Mouse (Mus musculus) MEL (cell line): ENCODE measurements at regions not wholly inside any gene's neighbourhood (a gene's known extent, or its start where the extent isn't known, plus 50 kb on each side); places are given as distances from the start of the nearest gene placed in this dataset.
A peak's percentile ranks its signal among the peaks of the same experiment; 100 is the strongest.

Experiments
- DNase-seq: peaks from one replicate; pipeline ENCODE4 v3.0.0; 2011; ENCODE audit warnings: low read depth, low spot score
- H3K27ac ChIP-seq: 2 replicates; pipeline ENCODE4 v1.5.1; 2012; ENCODE audit warnings: low read depth, mild to moderate bottlenecking, control low read depth, low read length, moderate library complexity; ENCODE audit not compliant: control insufficient read depth
- H3K27me3 ChIP-seq, 2 experiments: fragments of 150-350 bp in 1 of 2; sonication (generic) in 1 of 2; 2 replicates each; pipeline ENCODE4 v1.6.1; 2012; ENCODE audit warnings: low read length in 2 of 2, mild to moderate bottlenecking in 2 of 2, improper control_type of control experiment in 1 of 2, moderate library complexity in 1 of 2; ENCODE audit not compliant: insufficient read depth in 2 of 2, control insufficient read depth in 1 of 2
- H3K36me3 ChIP-seq, 2 experiments: 2 replicates each; pipeline ENCODE4 v1.6.1; 2012 to 2014; ENCODE audit warnings: low read length in 2 of 2, improper control_type of control experiment in 1 of 2, inconsistent platforms in 1 of 2, mild to moderate bottlenecking in 1 of 2; ENCODE audit not compliant: insufficient read depth in 2 of 2, control insufficient read depth in 1 of 2
- H3K4me1 ChIP-seq, 2 experiments: fragments of 150-350 bp in 1 of 2; sonication (generic) in 1 of 2; 2 replicates each; pipeline ENCODE4 v1.6.1; 2012; ENCODE audit warnings: low read length in 2 of 2, improper control_type of control experiment in 1 of 2, mild to moderate bottlenecking in 1 of 2; ENCODE audit not compliant: insufficient read depth in 2 of 2, control insufficient read depth in 1 of 2
- H3K4me3 ChIP-seq, 2 experiments: fragments of 150-350 bp in 1 of 2; sonication (generic) in 1 of 2; 2 replicates each; pipeline ENCODE4 v1.5.1; 2012; ENCODE audit warnings: low read depth in 2 of 2, low read length in 2 of 2, mild to moderate bottlenecking in 2 of 2, moderate library complexity in 2 of 2, control low read depth in 1 of 2, improper control_type of control experiment in 1 of 2; ENCODE audit not compliant: control insufficient read depth in 1 of 2, insufficient read depth in 1 of 2
- H3K79me2 ChIP-seq: 2 replicates; pipeline ENCODE4 v1.6.1; 2012; ENCODE audit warnings: mild to moderate bottlenecking, low read length, moderate library complexity; ENCODE audit not compliant: control insufficient read depth, poor library complexity, insufficient read depth
- H3K9ac ChIP-seq: 2 replicates; pipeline ENCODE4 v1.6.1; 2012; ENCODE audit warnings: low read depth, mild to moderate bottlenecking, control low read depth, low read length, moderate library complexity; ENCODE audit not compliant: control insufficient read depth, poor library complexity, severe bottlenecking
- H3K9me3 ChIP-seq: fragments of 150-350 bp; sonication (generic); replicated peaks from 2 replicates; pipeline ENCODE4 v1.6.1; 2012; ENCODE audit warnings: mild to moderate bottlenecking, low read length, improper control_type of control experiment, moderate library complexity; ENCODE audit not compliant: insufficient read depth
- BHLHE40 ChIP-seq: IDR thresholded peaks from 2 replicates; pipeline ENCODE4 v1.6.1; 2012; ENCODE audit warnings: low read depth, mild to moderate bottlenecking, inconsistent platforms, low read length, improper control_type of control experiment, borderline replicate concordance
- CTCF ChIP-seq, 3 experiments: IDR thresholded peaks in 2 of 3; conservative IDR thresholded peaks in 1 of 3; 2 replicates each; pipeline ENCODE4 v1.5.1; 2011 to 2012; ENCODE audit warnings: low read length in 3 of 3, low read depth in 2 of 3, mild to moderate bottlenecking in 2 of 3, improper control_type of control experiment in 1 of 3, inconsistent platforms in 1 of 3, mixed read lengths in 1 of 3, moderate library complexity in 1 of 3; ENCODE audit not compliant: control insufficient read depth in 1 of 3, insufficient read depth in 1 of 3, poor library complexity in 1 of 3, severe bottlenecking in 1 of 3
- E2F4 ChIP-seq: IDR thresholded peaks from 2 replicates; pipeline ENCODE4 v1.6.1; 2011; ENCODE audit warnings: low read depth, low read length, improper control_type of control experiment, borderline replicate concordance
- ELF1 ChIP-seq: IDR thresholded peaks from 2 replicates; pipeline ENCODE4 v1.6.1; 2014; ENCODE audit warnings: low read depth, mild to moderate bottlenecking, inconsistent platforms, low read length, improper control_type of control experiment, moderate library complexity
- EP300 ChIP-seq, 2 experiments: IDR thresholded peaks; 2 replicates each; pipeline ENCODE4 v1.6.1; 2011; ENCODE audit warnings: improper control_type of control experiment in 2 of 2, low read length in 2 of 2, low read depth in 1 of 2, mild to moderate bottlenecking in 1 of 2
- ETS1 ChIP-seq: IDR thresholded peaks from 2 replicates; pipeline ENCODE4 v1.6.1; 2012; ENCODE audit warnings: low read depth, mild to moderate bottlenecking, inconsistent platforms, low read length, improper control_type of control experiment, moderate library complexity
- GABPA ChIP-seq: IDR thresholded peaks from 2 replicates; pipeline ENCODE4 v1.6.1; 2012; ENCODE audit warnings: low read depth, mild to moderate bottlenecking, inconsistent platforms, low read length, improper control_type of control experiment, moderate library complexity
- GATA1 ChIP-seq: IDR thresholded peaks from 2 replicates; pipeline ENCODE4 v1.6.1; 2011; ENCODE audit warnings: low read depth, low read length, improper control_type of control experiment
- HCFC1 ChIP-seq: IDR thresholded peaks from 2 replicates; pipeline ENCODE4 v1.6.1; 2012; ENCODE audit warnings: low read depth, mild to moderate bottlenecking, inconsistent platforms, low read length, improper control_type of control experiment, moderate library complexity
- JUND ChIP-seq: IDR thresholded peaks from 2 replicates; pipeline ENCODE4 v1.6.1; 2011; ENCODE audit warnings: low read depth, mild to moderate bottlenecking, improper control_type of control experiment, low read length
- KAT2A ChIP-seq: conservative IDR thresholded peaks from 2 replicates; pipeline ENCODE4 v1.6.1; 2012; ENCODE audit warnings: low read depth, low read length, improper control_type of control experiment, inconsistent platforms
- MAFK ChIP-seq: IDR thresholded peaks from 2 replicates; pipeline ENCODE4 v1.6.1; 2011; ENCODE audit warnings: low read depth, mild to moderate bottlenecking, low read length, improper control_type of control experiment, borderline replicate concordance
- MAX ChIP-seq: IDR thresholded peaks from 2 replicates; pipeline ENCODE4 v1.6.1; 2011; ENCODE audit warnings: low read length, improper control_type of control experiment
- MEF2A ChIP-seq: IDR thresholded peaks from 2 replicates; pipeline ENCODE4 v1.6.1; 2014; ENCODE audit warnings: low read depth, mild to moderate bottlenecking, inconsistent platforms, low read length, improper control_type of control experiment; ENCODE audit not compliant: poor library complexity, insufficient replicate concordance, severe bottlenecking; ENCODE audit errors: extremely low read depth
- MXI1 ChIP-seq: IDR thresholded peaks from 2 replicates; pipeline ENCODE4 v1.6.1; 2011; ENCODE audit warnings: mild to moderate bottlenecking, low read depth, low read length, improper control_type of control experiment
- MYB ChIP-seq: IDR thresholded peaks from 2 replicates; pipeline ENCODE4 v1.6.1; 2011; ENCODE audit warnings: mild to moderate bottlenecking, low read depth, low read length, improper control_type of control experiment
- MYC ChIP-seq: IDR thresholded peaks from 2 replicates; pipeline ENCODE4 v1.6.1; 2011; ENCODE audit warnings: low read depth, mild to moderate bottlenecking, low read length, improper control_type of control experiment, moderate library complexity
- NELFE ChIP-seq: IDR thresholded peaks from 2 replicates; pipeline ENCODE4 v1.6.1; 2011; ENCODE audit warnings: low read depth, low read length, improper control_type of control experiment
- NRF1 ChIP-seq: IDR thresholded peaks from 2 replicates; pipeline ENCODE4 v1.6.1; 2014; ENCODE audit warnings: low read depth, mild to moderate bottlenecking, inconsistent platforms, low read length, improper control_type of control experiment, moderate library complexity; ENCODE audit not compliant: poor library complexity, insufficient read depth, severe bottlenecking
- POLR2A ChIP-seq, 2 experiments: IDR thresholded peaks; 2 replicates each; pipeline ENCODE4 v1.6.1; 2011 to 2012; ENCODE audit warnings: low read length in 2 of 2, mild to moderate bottlenecking in 2 of 2, control low read depth in 1 of 2, improper control_type of control experiment in 1 of 2, low read depth in 1 of 2, moderate library complexity in 1 of 2; ENCODE audit not compliant: control insufficient read depth in 1 of 2, insufficient read depth in 1 of 2, poor library complexity in 1 of 2
- POLR2AphosphoS2 ChIP-seq: IDR thresholded peaks from 2 replicates; pipeline ENCODE4 v1.6.1; 2011; ENCODE audit warnings: low read length, improper control_type of control experiment
- POLR2AphosphoS5 ChIP-seq: IDR thresholded peaks from 2 replicates; pipeline ENCODE4 v1.6.1; 2012; ENCODE audit warnings: low read depth, borderline replicate concordance, mild to moderate bottlenecking, inconsistent platforms, low read length, moderate library complexity, mixed read lengths
- RAD21 ChIP-seq: IDR thresholded peaks from 2 replicates; pipeline ENCODE4 v1.6.1; 2011; ENCODE audit warnings: mild to moderate bottlenecking, low read depth, low read length, improper control_type of control experiment
- SMC3 ChIP-seq: IDR thresholded peaks from 2 replicates; pipeline ENCODE4 v1.6.1; 2011; ENCODE audit warnings: low read depth, low read length, improper control_type of control experiment
- TBP ChIP-seq: IDR thresholded peaks from 2 replicates; pipeline ENCODE4 v1.8.0; 2011; ENCODE audit warnings: low read depth, low read length, improper control_type of control experiment
- TCF12 ChIP-seq: IDR thresholded peaks from 2 replicates; pipeline ENCODE4 v1.6.1; 2014; ENCODE audit warnings: low read depth, mild to moderate bottlenecking, inconsistent platforms, low read length, improper control_type of control experiment, moderate library complexity
- UBTF ChIP-seq: IDR thresholded peaks from 2 replicates; pipeline ENCODE4 v1.6.1; 2012; ENCODE audit warnings: low read depth, mild to moderate bottlenecking, inconsistent platforms, low read length, improper control_type of control experiment, moderate library complexity, borderline replicate concordance; ENCODE audit not compliant: insufficient read depth
- USF1 ChIP-seq: IDR thresholded peaks from 2 replicates; pipeline ENCODE4 v1.6.1; 2014; ENCODE audit warnings: low read depth, mild to moderate bottlenecking, inconsistent platforms, low read length, improper control_type of control experiment, moderate library complexity
- USF2 ChIP-seq, 2 experiments: IDR thresholded peaks; 2 replicates each; pipeline ENCODE4 v1.6.1; 2011 to 2012; ENCODE audit warnings: improper control_type of control experiment in 2 of 2, low read length in 2 of 2, borderline replicate concordance in 1 of 2, inconsistent platforms in 1 of 2, low read depth in 1 of 2, mild to moderate bottlenecking in 1 of 2; ENCODE audit not compliant: insufficient read depth in 1 of 2
- ZKSCAN1 ChIP-seq: IDR thresholded peaks from 2 replicates; pipeline ENCODE4 v1.6.1; 2012; ENCODE audit warnings: low read depth, mild to moderate bottlenecking, inconsistent platforms, low read length, improper control_type of control experiment, moderate library complexity
- ZMIZ1 ChIP-seq: IDR thresholded peaks from 2 replicates; pipeline ENCODE4 v1.6.1; 2012; ENCODE audit warnings: low read depth, mild to moderate bottlenecking, inconsistent platforms, low read length, improper control_type of control experiment, moderate library complexity
- ZNF384 ChIP-seq: IDR thresholded peaks from 2 replicates; pipeline ENCODE4 v1.6.1; 2012; ENCODE audit warnings: low read depth, mild to moderate bottlenecking, inconsistent platforms, low read length, improper control_type of control experiment

DNA sequence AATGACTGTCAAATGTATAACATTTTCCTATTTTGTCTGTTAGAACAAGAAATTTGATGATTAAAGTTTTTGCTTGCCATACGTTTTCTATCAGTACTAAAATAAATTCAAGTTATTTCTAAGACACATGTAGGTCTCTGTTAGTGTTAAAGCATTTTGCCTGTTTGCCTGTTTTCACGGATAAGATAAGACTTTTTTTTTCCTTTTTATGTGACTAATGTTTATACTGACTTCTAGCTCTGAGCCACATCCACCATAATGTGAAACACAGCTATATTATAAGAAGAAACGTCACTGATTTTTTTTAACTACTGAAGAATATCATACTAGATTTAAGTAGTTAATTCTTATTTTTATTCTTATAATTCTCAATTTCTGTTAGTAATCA is 1012.6 kb downstream of the Cdh8 start (continued):
- TF ChIP-seq ETS1, result peak; percentile 89

DNA sequence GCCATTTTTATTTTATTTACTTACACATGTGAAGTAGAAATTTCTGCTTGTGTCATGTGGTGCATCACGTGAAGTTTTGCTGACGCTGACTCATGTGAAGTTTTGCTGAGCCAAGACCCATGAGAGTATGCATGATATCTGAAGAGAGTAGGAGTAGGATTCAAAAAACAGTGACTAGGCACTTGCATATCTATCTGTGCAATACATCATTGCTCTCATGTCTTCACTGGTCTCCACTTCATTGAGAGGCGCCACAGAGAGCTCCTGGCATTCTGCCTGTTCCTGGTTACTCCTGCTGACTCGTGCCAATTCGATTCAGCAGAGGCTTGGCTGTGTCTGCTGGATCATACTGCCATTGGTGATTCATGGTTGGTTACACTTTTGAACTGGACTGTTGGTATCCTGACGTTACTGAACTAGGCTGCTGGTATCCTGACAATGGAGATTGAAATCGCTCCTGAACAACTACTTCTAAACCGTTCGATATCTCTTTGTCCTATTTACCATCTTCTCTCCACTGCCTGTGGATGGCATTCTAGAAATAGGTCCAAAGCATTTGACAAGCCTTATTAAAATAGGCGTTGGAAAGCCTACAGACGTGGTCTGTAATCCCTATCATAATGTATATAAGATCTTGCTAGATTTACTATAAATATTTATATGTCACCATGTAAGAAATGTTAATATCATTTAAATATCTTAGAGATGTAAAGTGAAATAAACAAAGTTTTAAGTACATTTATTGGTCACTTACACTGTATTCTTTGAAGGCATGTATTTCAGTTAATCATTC is 1013.2 kb downstream of the Cdh8 start:
- Histone ChIP-seq H3K79me2 (no peaks in the 10 kb centered on the region), H3K9ac (peak overlapping the region; percentile 53), H3K4me3 (peak overlapping the region; percentile 29 to 40), H3K27me3 (no peaks in the 10 kb centered on the region), H3K27ac (peak overlapping the region; percentile 89), H3K36me3 (peaks cover 0 to 5% of the 10 kb centered on the region in 2 experiments; a peak in 2 of 4 replicates), H3K9me3 (no peaks in the 10 kb centered on the region), H3K4me1 (peaks cover 0 to 9% of the 10 kb centered on the region in 2 experiments; a peak in 2 of 4 replicates)
- DNase-seq, result peak; percentile 96
- TF ChIP-seq GATA1, result peak; percentile 62
- TF ChIP-seq MYB, result peak; percentile 71; the same call in 1 of the 2 replicates
- peak; percentile 94 for TF ChIP-seq MAFK
- peak; percentile 57; the same call in 1 of the 2 replicates for TF ChIP-seq TCF12
- TF ChIP-seq POLR2A (IDR thresholded peaks at IDR 0.05; ENCODE audit: control insufficient read depth in 1 of 2, insufficient read depth in 1 of 2, low read depth in 1 of 2, low read length in 2 of 2, poor library complexity in 1 of 2), result no peak
- TF ChIP-seq NRF1, result no peak
- TF ChIP-seq MEF2A, result no peak
- no peak for TF ChIP-seq POLR2AphosphoS5
- TF ChIP-seq HCFC1, result no peak; the same call in 1 of the 2 replicates
- no peak; the same call in 1 of the 2 replicates for TF ChIP-seq KAT2A
- no peak for TF ChIP-seq POLR2AphosphoS2
- TF ChIP-seq ZKSCAN1, result no peak
- TF ChIP-seq ZNF384, result 0 out of 2 replicates have a peak, but pooled peaks have one; percentile 26
- TF ChIP-seq TBP, result 0 out of 2 replicates have a peak, but pooled peaks have one; percentile 36
- TF ChIP-seq UBTF, result no peak
- TF ChIP-seq JUND, result peak; percentile 53; the same call in 1 of the 2 replicates
- no peak for TF ChIP-seq E2F4
- 0 out of 2 replicates have a peak, but pooled peaks have one; percentile 21 for TF ChIP-seq SMC3
- peak; percentile 84 for TF ChIP-seq MXI1
- TF ChIP-seq NELFE, result no peak
- TF ChIP-seq GABPA, result no peak
- peak; percentile 73; the same call in 1 of the 2 replicates for TF ChIP-seq MYC
- TF ChIP-seq MAX, result peak; percentile 71
- TF ChIP-seq USF1, result peak; percentile 87
- peak in 1 of 2 experiments; percentile 71; a peak in 2 of 4 replicates for TF ChIP-seq USF2 (IDR thresholded peaks at IDR 0.05; ENCODE audit: borderline replicate concordance in 1 of 2, insufficient read depth in 1 of 2, low read depth in 1 of 2, low read length in 2 of 2)
- TF ChIP-seq ELF1, result peak; percentile 37; the same call in 1 of the 2 replicates
- peak; percentile 99 for TF ChIP-seq ETS1
- peak; percentile 80 for TF ChIP-seq EP300 (IDR thresholded peaks at IDR 0.05; ENCODE audit: low read depth in 1 of 2, low read length in 2 of 2)
- no peak for TF ChIP-seq CTCF (IDR thresholded peaks at IDR 0.05 in 2 of 3, conservative IDR thresholded peaks at IDR 0.05 in 1 of 3; ENCODE audit: control insufficient read depth in 1 of 3, insufficient read depth in 1 of 3, low read depth in 2 of 3, low read length in 3 of 3, poor library complexity in 1 of 3, severe bottlenecking in 1 of 3)
- TF ChIP-seq ZMIZ1, result no peak
- peak; percentile 10; the same call in 1 of the 2 replicates for TF ChIP-seq RAD21
- TF ChIP-seq BHLHE40, result peak; percentile 84
